Mouse (Mus musculus) lung, adult 2 months (tissue): ENCODE data around the gene Gsdme.

Source experiments
- CTCF ChIP-seq: fragments of 200-500 bp; IDR thresholded peaks from 2 replicates; pipeline ENCODE4 v1.5.1; 2011; ENCODE audit warnings: mild to moderate bottlenecking, low read length, control low read depth; ENCODE audit not compliant: insufficient read depth
- POLR2A ChIP-seq: fragments of 200-500 bp; IDR thresholded peaks from 2 replicates; pipeline ENCODE4 v1.6.1; 2011; ENCODE audit warnings: low read depth, mild to moderate bottlenecking, control low read depth, low read length, borderline replicate concordance; ENCODE audit errors: extremely low read depth

DNA sequence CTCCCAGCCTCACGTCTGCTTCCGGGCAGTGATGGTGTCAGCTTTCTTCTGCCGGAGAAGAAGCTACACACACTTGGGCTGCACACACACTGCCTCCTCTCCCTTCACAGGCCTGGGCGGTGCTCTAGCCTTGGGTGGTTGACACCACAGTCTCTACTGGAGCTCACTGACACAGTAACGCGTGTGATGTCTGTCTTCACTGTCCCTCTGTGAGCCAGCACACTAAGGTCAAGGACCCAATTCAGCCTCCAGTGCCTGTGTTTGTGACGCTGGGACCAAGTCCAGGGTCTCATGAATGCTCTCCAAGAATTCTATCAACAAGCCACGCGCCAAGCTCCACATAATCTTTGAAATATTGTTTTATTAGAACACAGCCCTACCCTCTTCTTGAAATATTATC, 34.0 kb upstream of the Gsdme start:
- no peak for TF ChIP-seq CTCF
- no peak for TF ChIP-seq POLR2A
